Mouse (Mus musculus): ENCODE data around the gene Samd5.

DNA sequence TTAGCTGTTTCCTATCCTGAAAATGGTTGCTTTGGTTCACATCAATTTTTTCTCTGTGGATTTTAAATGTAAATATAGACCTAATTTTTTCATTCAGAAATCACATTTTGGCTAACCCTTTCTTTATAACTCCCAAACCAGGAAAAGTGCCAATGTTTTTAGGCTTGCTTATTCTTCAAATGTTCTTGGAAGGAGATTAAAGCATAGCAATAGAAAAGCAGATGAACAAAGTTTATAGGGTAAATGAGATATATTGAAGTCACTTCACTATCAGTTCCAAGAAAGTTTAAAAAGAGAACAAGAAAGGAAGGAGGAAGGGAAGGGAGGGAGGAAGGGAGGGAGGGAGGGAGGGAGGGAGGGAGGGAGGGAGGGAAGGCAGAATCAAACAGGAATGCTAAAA, 60.0 kb downstream of the Samd5 start:
- TF ChIP-seq POLR2A (IDR thresholded peaks at IDR 0.05; ENCODE audit: low read depth, low read length): no peak
- no peak for TF ChIP-seq CTCF (IDR thresholded peaks at IDR 0.05; ENCODE audit: extremely low read depth, insufficient read length, insufficient replicate concordance, low read depth, low read length)

Measured in small intestine, adult 2 months (tissue).